Mouse (Mus musculus) myocyte (in vitro differentiated cells): ENCODE measurements at regions not wholly inside any gene's neighbourhood (a gene's known extent, or its start where the extent isn't known, plus 50 kb on each side); places are given as distances from the start of the nearest gene placed in this dataset.

Experiments used
- H3K27me3 ChIP-seq: one replicate; pipeline ENCODE4 v1.6.1; 2011; ENCODE audit not compliant: control insufficient read depth, insufficient read depth, insufficient read length
- H3K36me3 ChIP-seq: one replicate; pipeline ENCODE4 v1.6.1; 2011; ENCODE audit not compliant: control insufficient read depth, insufficient read depth
- H3K4me2 ChIP-seq: one replicate; pipeline ENCODE4 v1.6.1; 2011; ENCODE audit warnings: low read depth, control low read depth
- H3K4me3 ChIP-seq: one replicate; pipeline ENCODE4 v1.5.1; 2011; ENCODE audit warnings: mild to moderate bottlenecking, control low read depth, moderate library complexity
- H3K79me2 ChIP-seq: one replicate; pipeline ENCODE4 v1.6.1; 2011; ENCODE audit not compliant: control insufficient read depth, insufficient read depth
- H3ac ChIP-seq: one replicate; pipeline ENCODE4 v1.6.1; 2011; ENCODE audit not compliant: control insufficient read depth, insufficient read length
- CEBPB ChIP-seq: IDR thresholded peaks from 2 replicates; pipeline ENCODE4 v1.6.1; 2011; ENCODE audit warnings: mild to moderate bottlenecking, moderate library complexity; ENCODE audit not compliant: poor library complexity, insufficient read depth, severe bottlenecking
- E2F4 ChIP-seq: IDR thresholded peaks from one replicate; pipeline ENCODE4 v1.6.1; 2011; ENCODE audit warnings: mild to moderate bottlenecking, control low read depth, moderate library complexity; ENCODE audit not compliant: insufficient read depth
- MAX ChIP-seq: IDR thresholded peaks from one replicate; pipeline ENCODE4 v1.6.1; 2011; ENCODE audit warnings: low read depth, mild to moderate bottlenecking, control low read depth
- MYOD1 ChIP-seq, 3 experiments: IDR thresholded peaks; one replicate each; pipeline ENCODE4 v1.6.1; 2011; ENCODE audit warnings: control low read depth in 2 of 3, low read depth in 2 of 3, mild to moderate bottlenecking in 2 of 3, moderate library complexity in 1 of 3; ENCODE audit not compliant: insufficient read length in 2 of 3, control insufficient read depth in 1 of 3
- MYOG ChIP-seq, 3 experiments: IDR thresholded peaks; one replicate each; pipeline ENCODE4 v1.6.1; 2011; ENCODE audit warnings: control low read depth in 2 of 3, low read depth in 2 of 3, mild to moderate bottlenecking in 2 of 3; ENCODE audit not compliant: insufficient read length in 2 of 3, control insufficient read depth in 1 of 3, insufficient read depth in 1 of 3
- POLR2A ChIP-seq: IDR thresholded peaks from one replicate; pipeline ENCODE4 v1.6.1; 2011; ENCODE audit warnings: low read depth, mild to moderate bottlenecking, control low read depth, moderate library complexity; ENCODE audit not compliant: insufficient read length
- POLR2AphosphoS2 ChIP-seq: IDR thresholded peaks from one replicate; pipeline ENCODE4 v1.6.1; 2011; ENCODE audit warnings: low read depth, control low read depth; ENCODE audit not compliant: insufficient read length
- REST ChIP-seq: IDR thresholded peaks from one replicate; pipeline ENCODE4 v1.6.1; 2011; ENCODE audit warnings: mild to moderate bottlenecking, control low read depth, moderate library complexity; ENCODE audit not compliant: insufficient read depth, insufficient read length
- SRF ChIP-seq: IDR thresholded peaks from one replicate; pipeline ENCODE4 v1.6.1; 2011; ENCODE audit warnings: low read depth; ENCODE audit not compliant: control insufficient read depth, insufficient read length
- TCF12 ChIP-seq: IDR thresholded peaks from one replicate; pipeline ENCODE4 v1.6.1; 2011; ENCODE audit warnings: mild to moderate bottlenecking, control low read depth; ENCODE audit not compliant: poor library complexity, insufficient read depth, severe bottlenecking
- TCF3 ChIP-seq: IDR thresholded peaks from one replicate; pipeline ENCODE4 v1.6.1; 2011; ENCODE audit warnings: low read depth, control low read depth; ENCODE audit not compliant: insufficient read length
- USF1 ChIP-seq: IDR thresholded peaks from one replicate; pipeline ENCODE4 v1.6.1; 2011; ENCODE audit warnings: low read depth, mild to moderate bottlenecking, control low read depth, moderate library complexity

- Histone ChIP-seq H3K36me3 (no peaks in the 10 kb centered on the region), H3K4me2 (no peak overlapping the region), H3ac (no peak overlapping the region), H3K79me2 (no peaks in the 10 kb centered on the region), H3K27me3 (no peaks in the 10 kb centered on the region), H3K4me3 (no peak overlapping the region)
- TF ChIP-seq USF1 (no peak), POLR2AphosphoS2 (no peak), MYOD1 (IDR thresholded peaks at IDR 0.05; ENCODE audit: control insufficient read depth in 1 of 3, insufficient read length in 2 of 3, low read depth in 2 of 3) (no peak)
Observed at GRCm38 (mm10) chr16:79279006-79279405, 188.1 kb upstream of the Tmprss15 start.

GRCm38 (mm10) chr16:79256525-79256924 lies 165.6 kb upstream of the Tmprss15 start:
- Histone ChIP-seq H3ac (no peak overlapping the region), H3K27me3 (no peaks in the 10 kb centered on the region), H3K79me2 (no peaks in the 10 kb centered on the region), H3K4me2 (no peak overlapping the region), H3K36me3 (no peaks in the 10 kb centered on the region), H3K4me3 (no peak overlapping the region)
- TF ChIP-seq USF1 (no peak), MYOG (IDR thresholded peaks at IDR 0.05; ENCODE audit: control insufficient read depth in 1 of 3, insufficient read depth in 1 of 3, insufficient read length in 2 of 3, low read depth in 2 of 3) (no peak), E2F4 (no peak), POLR2AphosphoS2 (no peak), POLR2A (no peak), TCF12 (no peak), CEBPB (no peak), REST (no peak), TCF3 (no peak), MAX (no peak)

- TF ChIP-seq SRF (no peak), POLR2AphosphoS2 (no peak), MYOD1 (IDR thresholded peaks at IDR 0.05; ENCODE audit: control insufficient read depth in 1 of 3, insufficient read length in 2 of 3, low read depth in 2 of 3) (no peak), REST (no peak), USF1 (no peak), MAX (no peak), TCF3 (no peak), E2F4 (no peak)
- no peaks in the 10 kb centered on the region for H3K36me3 ChIP-seq
- no peak overlapping the region for H3ac ChIP-seq
- H3K4me2 ChIP-seq = no peak overlapping the region
- no peaks in the 10 kb centered on the region for H3K79me2 ChIP-seq
- no peak overlapping the region for H3K4me3 ChIP-seq
- H3K27me3 ChIP-seq = no peaks in the 10 kb centered on the region
Observed at GRCm38 (mm10) chr16:79256084-79256483, 165.2 kb upstream of the Tmprss15 start.

- Histone ChIP-seq H3K4me3 (no peak overlapping the region), H3K36me3 (no peaks in the 10 kb centered on the region), H3K4me2 (no peak overlapping the region), H3K27me3 (no peaks in the 10 kb centered on the region), H3ac (no peak overlapping the region), H3K79me2 (no peaks in the 10 kb centered on the region)
- TF ChIP-seq SRF (no peak), POLR2A (no peak), TCF3 (no peak), MAX (no peak), MYOD1 (IDR thresholded peaks at IDR 0.05; ENCODE audit: control insufficient read depth in 1 of 3, insufficient read length in 2 of 3, low read depth in 2 of 3) (no peak)
Observed at GRCm38 (mm10) chr16:79240857-79241491, 150.1 kb upstream of the Tmprss15 start.

- Histone ChIP-seq H3K79me2 (no peaks in the 10 kb centered on the region), H3K4me2 (no peak overlapping the region), H3K4me3 (no peak overlapping the region), H3K36me3 (no peaks in the 10 kb centered on the region), H3K27me3 (no peaks in the 10 kb centered on the region), H3ac (no peak overlapping the region)
- no peak for TF ChIP-seq POLR2AphosphoS2
- no peak for TF ChIP-seq E2F4
- no peak for TF ChIP-seq USF1
- no peak for TF ChIP-seq MYOD1 (IDR thresholded peaks at IDR 0.05; ENCODE audit: control insufficient read depth in 1 of 3, insufficient read length in 2 of 3, low read depth in 2 of 3)
- no peak for TF ChIP-seq MYOG (IDR thresholded peaks at IDR 0.05; ENCODE audit: control insufficient read depth in 1 of 3, insufficient read depth in 1 of 3, insufficient read length in 2 of 3, low read depth in 2 of 3)
Observed at GRCm38 (mm10) chr16:79240191-79240590, 149.3 kb upstream of the Tmprss15 start.

- TF ChIP-seq CEBPB (no peak), USF1 (no peak), POLR2A (no peak), TCF12 (no peak), POLR2AphosphoS2 (no peak), MYOG (IDR thresholded peaks at IDR 0.05; ENCODE audit: control insufficient read depth in 1 of 3, insufficient read depth in 1 of 3, insufficient read length in 2 of 3, low read depth in 2 of 3) (no peak), SRF (no peak), TCF3 (no peak), REST (no peak), MYOD1 (IDR thresholded peaks at IDR 0.05; ENCODE audit: control insufficient read depth in 1 of 3, insufficient read length in 2 of 3, low read depth in 2 of 3) (no peak), MAX (no peak), E2F4 (no peak)
- Histone ChIP-seq H3K27me3 (no peaks in the 10 kb centered on the region), H3K4me2 (no peak overlapping the region), H3ac (no peak overlapping the region), H3K4me3 (no peak overlapping the region), H3K79me2 (no peaks in the 10 kb centered on the region), H3K36me3 (no peaks in the 10 kb centered on the region)
Observed at GRCm38 (mm10) chr16:79191196-79191595, 100.3 kb upstream of the Tmprss15 start.
